Mouse (Mus musculus): ENCODE measurements at regions not wholly inside any gene's neighbourhood (a gene's known extent, or its start where the extent isn't known, plus 50 kb on each side); places are given as distances from the start of the nearest gene placed in this dataset.
A peak's percentile ranks its signal among the peaks of the same experiment; 100 is the strongest.

- 7% methylated on average over 2 of the region's 2 CpGs for WGBS
- ATAC-seq (ENCODE audit: low FRiP score, low TSS enrichment) = no peak
Observed at GRCm38 (mm10) chr5:69707099-69707498, 115.0 kb upstream of the Gnpda2 start.

GRCm38 (mm10) chr5:69705168-69705532, 113.0 kb upstream of the Gnpda2 start:
- Histone ChIP-seq H3K4me3 (replicated peaks; ENCODE audit: low read depth, low read length) (no peak overlapping the region), H3K27me3 (ENCODE audit: control insufficient read depth, insufficient read depth, low read length) (no peaks in the 10 kb centered on the region), H3K36me3 (ENCODE audit: control insufficient read depth, insufficient read depth, low read length) (no peaks in the 10 kb centered on the region), H3K27ac (replicated peaks; ENCODE audit: low read depth, low read length) (no peak overlapping the region), H3K4me1 (ENCODE audit: control insufficient read depth, insufficient read depth, low read length) (no peaks in the 10 kb centered on the region), H3K4me2 (ENCODE audit: low read length) (no peak overlapping the region), H3K9ac (replicated peaks; ENCODE audit: low read length) (no peak overlapping the region), H3K9me3 (ENCODE audit: control insufficient read depth, low read length) (no peaks in the 10 kb centered on the region)
- DNase-seq = no peak
- 0 out of 2 replicates have a peak, but pooled peaks have one; percentile 8 for ATAC-seq (ENCODE audit: low FRiP score, low TSS enrichment)
- WGBS = 54% methylated on average over 4 of the region's 4 CpGs

More at GRCm38 (mm10) chr5:69707099-69707498, 115.0 kb upstream of the Gnpda2 start:
- no peaks in the 10 kb centered on the region for H3K4me1 ChIP-seq (ENCODE audit: control insufficient read depth, insufficient read depth, low read length)
- H3K9ac ChIP-seq (replicated peaks; ENCODE audit: low read length) = no peak overlapping the region
- no peaks in the 10 kb centered on the region for H3K27me3 ChIP-seq (ENCODE audit: control insufficient read depth, insufficient read depth, low read length)
- DNase-seq = no peak
- no peak overlapping the region for H3K4me3 ChIP-seq (replicated peaks; ENCODE audit: low read depth, low read length)
- no peak overlapping the region for H3K4me2 ChIP-seq (ENCODE audit: low read length)
- H3K9me3 ChIP-seq (ENCODE audit: control insufficient read depth, low read length) = no peaks in the 10 kb centered on the region
- H3K27ac ChIP-seq (replicated peaks; ENCODE audit: low read depth, low read length) = no peak overlapping the region
- no peaks in the 10 kb centered on the region for H3K36me3 ChIP-seq (ENCODE audit: control insufficient read depth, insufficient read depth, low read length)

GRCm38 (mm10) chr5:69704261-69705167, 112.4 kb upstream of the Gnpda2 start:
- Histone ChIP-seq H3K27ac (replicated peaks; ENCODE audit: low read depth, low read length) (no peak overlapping the region), H3K36me3 (ENCODE audit: control insufficient read depth, insufficient read depth, low read length) (no peaks in the 10 kb centered on the region), H3K9ac (replicated peaks; ENCODE audit: low read length) (no peak overlapping the region), H3K9me3 (ENCODE audit: control insufficient read depth, low read length) (no peaks in the 10 kb centered on the region), H3K4me2 (ENCODE audit: low read length) (no peak overlapping the region), H3K27me3 (ENCODE audit: control insufficient read depth, insufficient read depth, low read length) (no peaks in the 10 kb centered on the region), H3K4me3 (replicated peaks; ENCODE audit: low read depth, low read length) (no peak overlapping the region), H3K4me1 (ENCODE audit: control insufficient read depth, insufficient read depth, low read length) (no peaks in the 10 kb centered on the region)
- DNase-seq = peak; percentile 86
- WGBS = 59% methylated on average over 2 of the region's 2 CpGs
- peak; percentile 62; the same call in 1 of the 2 replicates for ATAC-seq (ENCODE audit: low FRiP score, low TSS enrichment)

- no peaks in the 10 kb centered on the region for H3K36me3 ChIP-seq (ENCODE audit: control insufficient read depth, insufficient read depth, low read length)
- WGBS = 84% methylated on average over 3 of the region's 3 CpGs
- H3K27me3 ChIP-seq (ENCODE audit: control insufficient read depth, insufficient read depth, low read length) = no peaks in the 10 kb centered on the region
- H3K4me2 ChIP-seq (ENCODE audit: low read length) = no peak overlapping the region
- DNase-seq = no peak
- H3K9ac ChIP-seq (replicated peaks; ENCODE audit: low read length) = no peak overlapping the region
- ATAC-seq (ENCODE audit: low FRiP score, low TSS enrichment) = no peak
- H3K27ac ChIP-seq (replicated peaks; ENCODE audit: low read depth, low read length) = no peak overlapping the region
- H3K9me3 ChIP-seq (ENCODE audit: control insufficient read depth, low read length) = no peaks in the 10 kb centered on the region
- no peaks in the 10 kb centered on the region for H3K4me1 ChIP-seq (ENCODE audit: control insufficient read depth, insufficient read depth, low read length)
- H3K4me3 ChIP-seq (replicated peaks; ENCODE audit: low read depth, low read length) = no peak overlapping the region
Observed at GRCm38 (mm10) chr5:69678770-69679169, 86.6 kb upstream of the Gnpda2 start.

GRCm38 (mm10) chr5:69678268-69678667, 86.1 kb upstream of the Gnpda2 start:
- no peak for DNase-seq
- Histone ChIP-seq H3K36me3 (ENCODE audit: control insufficient read depth, insufficient read depth, low read length) (no peaks in the 10 kb centered on the region), H3K27ac (replicated peaks; ENCODE audit: low read depth, low read length) (no peak overlapping the region), H3K4me1 (ENCODE audit: control insufficient read depth, insufficient read depth, low read length) (no peaks in the 10 kb centered on the region), H3K9me3 (ENCODE audit: control insufficient read depth, low read length) (no peaks in the 10 kb centered on the region), H3K4me2 (ENCODE audit: low read length) (no peak overlapping the region), H3K4me3 (replicated peaks; ENCODE audit: low read depth, low read length) (no peak overlapping the region), H3K9ac (replicated peaks; ENCODE audit: low read length) (no peak overlapping the region), H3K27me3 (ENCODE audit: control insufficient read depth, insufficient read depth, low read length) (no peaks in the 10 kb centered on the region)
- 82% methylated on average over 3 of the region's 3 CpGs for WGBS
- no peak for ATAC-seq (ENCODE audit: low FRiP score, low TSS enrichment)

GRCm38 (mm10) chr5:69665555-69665954, 73.4 kb upstream of the Gnpda2 start:
- no peak for ATAC-seq (ENCODE audit: low FRiP score, low TSS enrichment)
- DNase-seq = peak; percentile 38
- no peak overlapping the region for H3K4me2 ChIP-seq (ENCODE audit: low read length)
- no peak overlapping the region for H3K27ac ChIP-seq (replicated peaks; ENCODE audit: low read depth, low read length)
- H3K9ac ChIP-seq (replicated peaks; ENCODE audit: low read length) = no peak overlapping the region
- H3K4me1 ChIP-seq (ENCODE audit: control insufficient read depth, insufficient read depth, low read length) = no peaks in the 10 kb centered on the region
- WGBS = 38% methylated on average over 2 of the region's 2 CpGs
- H3K27me3 ChIP-seq (ENCODE audit: control insufficient read depth, insufficient read depth, low read length) = no peaks in the 10 kb centered on the region
- H3K4me3 ChIP-seq (replicated peaks; ENCODE audit: low read depth, low read length) = no peak overlapping the region
- no peaks in the 10 kb centered on the region for H3K36me3 ChIP-seq (ENCODE audit: control insufficient read depth, insufficient read depth, low read length)
- no peaks in the 10 kb centered on the region for H3K9me3 ChIP-seq (ENCODE audit: control insufficient read depth, low read length)

GRCm38 (mm10) chr5:69663961-69664360, 71.8 kb upstream of the Gnpda2 start:
- no peak for DNase-seq
- no peak for ATAC-seq (ENCODE audit: low FRiP score, low TSS enrichment)

More at GRCm38 (mm10) chr5:69663961-69664360, 71.8 kb upstream of the Gnpda2 start:
- Histone ChIP-seq H3K9me3 (ENCODE audit: control insufficient read depth, low read length) (no peaks in the 10 kb centered on the region), H3K4me2 (ENCODE audit: low read length) (no peak overlapping the region), H3K27me3 (ENCODE audit: control insufficient read depth, insufficient read depth, low read length) (no peaks in the 10 kb centered on the region), H3K4me3 (replicated peaks; ENCODE audit: low read depth, low read length) (no peak overlapping the region), H3K9ac (replicated peaks; ENCODE audit: low read length) (no peak overlapping the region), H3K4me1 (ENCODE audit: control insufficient read depth, insufficient read depth, low read length) (no peaks in the 10 kb centered on the region), H3K27ac (replicated peaks; ENCODE audit: low read depth, low read length) (no peak overlapping the region), H3K36me3 (ENCODE audit: control insufficient read depth, insufficient read depth, low read length) (no peaks in the 10 kb centered on the region)
- 81% methylated on average over 3 of the region's 3 CpGs for WGBS
